Mouse (Mus musculus): Measurements from ENCODE around the gene Ifi35. TPM values are rescaled to one million over a fixed set of nuclear protein-coding genes. Genes with fewer than 3 reads are reported as not detected.
A peak's percentile ranks its signal among the peaks of the same experiment; 100 is the strongest.

Ifi35 gene
- polyA plus RNA-seq (2016; fragmentation: Nextera tagmentation; extraction: Ambion mirVana) = 2.1 and 3.1 TPM in 2 replicates

DNA sequence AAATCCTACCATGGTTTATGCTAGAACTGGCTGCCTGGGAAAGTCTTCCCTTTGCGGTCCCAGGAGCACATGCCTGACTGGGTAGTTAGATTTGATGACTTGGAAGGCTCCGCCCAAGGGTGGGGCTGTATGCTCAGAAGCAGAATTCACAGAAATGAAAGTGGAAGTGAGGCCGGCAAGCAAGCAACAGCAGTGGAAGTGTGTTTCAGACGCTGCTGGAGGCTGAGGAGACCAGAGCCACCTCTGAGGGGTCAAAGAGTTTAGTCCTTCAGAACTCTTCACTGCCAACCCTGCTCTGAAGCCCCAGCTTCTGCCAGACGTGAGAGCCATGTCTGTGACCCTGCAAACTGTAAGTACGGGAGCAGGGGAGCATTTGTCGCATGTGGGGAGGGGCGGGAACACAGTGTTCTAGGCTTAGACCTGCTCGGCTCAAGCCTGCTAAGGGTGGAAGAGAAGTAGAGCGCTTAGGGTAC, at the start of gene Ifi35:
Ifi35 (plus strand) TSS at position 134 of the 473 bp plus-strand sequence.
- Histone ChIP-seq H3K36me3 (replicated peaks) (peaks cover 34% of the 10 kb centered on the region), H3K4me3 (peak within 1 kb of the TSS; percentile 37), H3K27ac (replicated peaks) (0 out of 2 replicates have a peak within 1 kb of the TSS, but pooled peaks have one; percentile 15), H3K4me1 (peaks cover 23% of the 10 kb centered on the region), H3K9me3 (no peaks in the 10 kb centered on the region), H3K27me3 (replicated peaks; ENCODE audit: low read depth, poor library complexity, severe bottlenecking) (no peaks in the 10 kb centered on the region)
- 37% methylated on average over 10 of the region's 10 CpGs for WGBS
- no peak for DNase-seq (ENCODE audit: low spot score)

DNA sequence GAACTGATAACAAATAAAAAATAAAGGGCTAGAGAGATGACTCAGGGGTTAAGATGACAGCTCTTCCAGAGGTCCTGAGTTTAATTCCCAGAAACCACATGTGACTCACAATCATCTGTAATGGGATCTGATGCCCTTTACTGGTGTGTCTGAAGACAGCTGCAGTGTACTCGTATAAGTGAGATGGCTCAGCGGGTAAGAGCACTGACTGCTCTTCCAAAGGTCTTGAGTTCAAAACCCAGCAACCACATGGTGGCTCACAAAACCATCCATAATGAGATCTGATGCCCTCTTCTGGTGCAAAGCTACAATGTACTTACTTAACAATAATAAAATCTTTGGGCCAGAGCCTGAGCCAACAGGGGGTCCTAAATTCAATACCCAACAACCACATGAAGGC, 32.9 kb upstream of the Ifi35 start:
- WGBS = 89% methylated on average over 2 of the region's 2 CpGs

DNA sequence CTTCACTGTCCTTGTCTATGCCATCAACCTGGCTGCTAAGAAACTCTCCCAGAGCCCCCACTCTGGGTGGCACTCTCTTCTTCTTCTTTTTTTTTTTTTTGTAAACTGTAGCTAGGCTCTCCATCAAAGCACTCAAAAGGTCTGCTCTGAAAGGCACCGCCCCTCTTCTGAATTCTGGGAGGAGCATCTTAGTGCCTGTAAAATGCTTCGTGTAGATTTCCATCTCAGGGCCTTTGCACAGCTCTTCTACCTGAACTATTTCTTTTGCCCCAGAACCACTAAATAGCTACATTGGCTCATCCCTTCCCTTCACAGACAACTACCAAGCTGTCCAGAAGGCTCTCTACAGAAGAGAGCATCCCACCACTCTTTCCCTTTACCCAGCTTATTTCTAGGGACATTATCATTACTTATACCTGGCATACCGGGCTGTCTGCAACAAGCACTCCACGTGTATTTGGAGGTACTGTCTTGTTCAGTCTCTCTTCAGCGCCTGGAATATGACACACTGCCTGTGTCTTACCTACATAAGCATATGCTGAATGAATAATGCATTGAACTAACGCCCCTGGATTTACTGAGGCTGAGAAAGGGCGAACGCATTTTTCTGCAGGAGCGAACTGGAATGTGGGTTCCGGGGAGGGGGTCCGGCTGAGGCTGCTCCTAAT, 31.6 kb upstream of the Ifi35 start:
- WGBS = 2% methylated on average over 11 of the region's 11 CpGs
- H3K36me3 ChIP-seq (replicated peaks) = peaks cover 30% of the 10 kb centered on the region
- peak overlapping the region; percentile 95 for H3K27ac ChIP-seq (replicated peaks)
- no peaks in the 10 kb centered on the region for H3K9me3 ChIP-seq
- H3K4me3 ChIP-seq = peak overlapping the region; percentile 76
- H3K4me1 ChIP-seq = peaks cover 11% of the 10 kb centered on the region
- DNase-seq (ENCODE audit: low spot score) = no peak
- no peaks in the 10 kb centered on the region for H3K27me3 ChIP-seq (replicated peaks; ENCODE audit: low read depth, poor library complexity, severe bottlenecking)

More for the DNA sequence above, 32.9 kb upstream of the Ifi35 start:
- H3K27me3 ChIP-seq (replicated peaks; ENCODE audit: low read depth, poor library complexity, severe bottlenecking) = no peaks in the 10 kb centered on the region
- no peak for DNase-seq (ENCODE audit: low spot score)
- no peaks in the 10 kb centered on the region for H3K9me3 ChIP-seq
- no peak overlapping the region for H3K4me3 ChIP-seq
- H3K27ac ChIP-seq (replicated peaks) = no peak overlapping the region
- H3K4me1 ChIP-seq = peaks cover 11% of the 10 kb centered on the region
- peaks cover 42% of the 10 kb centered on the region for H3K36me3 ChIP-seq (replicated peaks)

DNA sequence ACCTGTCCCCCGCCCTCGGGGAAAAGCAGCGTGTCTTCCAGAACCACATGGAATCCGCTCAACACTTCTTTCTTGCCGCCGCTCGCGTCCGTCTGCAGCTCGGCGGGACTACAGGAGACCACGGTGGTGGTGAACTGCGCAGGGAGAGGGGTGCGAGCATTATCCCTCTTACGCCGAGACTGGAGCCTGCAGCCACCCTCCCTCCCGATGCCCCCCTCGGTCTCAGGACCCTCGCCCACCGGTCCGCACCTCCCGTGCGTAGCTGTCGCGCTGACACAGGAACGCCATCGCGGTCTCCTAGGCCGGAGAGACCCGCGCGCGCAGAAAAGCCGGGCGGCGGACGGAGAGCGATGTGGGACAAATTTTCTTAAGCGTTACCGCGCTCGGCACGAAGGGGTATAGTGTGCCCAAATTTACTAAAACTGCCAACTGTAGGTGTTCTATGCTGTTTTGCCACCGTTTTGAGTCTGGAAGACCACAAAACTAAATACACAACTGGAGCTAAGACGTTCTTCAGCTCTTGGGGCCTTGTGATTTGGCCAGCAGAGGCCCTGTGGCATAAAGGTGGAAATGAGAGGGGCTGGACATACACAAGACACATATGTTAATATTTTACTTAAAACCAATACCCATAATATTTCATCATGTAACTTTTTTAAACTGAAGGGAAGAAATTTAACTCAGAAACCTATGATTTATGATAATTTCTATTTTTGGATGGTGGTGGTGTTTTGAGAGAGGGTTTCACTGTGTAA, 30.9 kb upstream of the Ifi35 start, which contains the start of gene Aarsd1:
Aarsd1 (minus strand) TSS at position 515 of the 755 bp plus-strand sequence.
- Histone ChIP-seq H3K27me3 (replicated peaks; ENCODE audit: low read depth, poor library complexity, severe bottlenecking) (no peaks in the 10 kb centered on the region), H3K4me1 (peaks cover 11% of the 10 kb centered on the region), H3K4me3 (peak within 1 kb of the TSS; percentile 76), H3K36me3 (replicated peaks) (peaks cover 23% of the 10 kb centered on the region), H3K27ac (replicated peaks) (peak within 1 kb of the TSS; percentile 95), H3K9me3 (no peaks in the 10 kb centered on the region)
- DNase-seq (ENCODE audit: low spot score) = peak; percentile 91
- WGBS = under 1% methylated on average over 45 of the region's 45 CpGs

DNA sequence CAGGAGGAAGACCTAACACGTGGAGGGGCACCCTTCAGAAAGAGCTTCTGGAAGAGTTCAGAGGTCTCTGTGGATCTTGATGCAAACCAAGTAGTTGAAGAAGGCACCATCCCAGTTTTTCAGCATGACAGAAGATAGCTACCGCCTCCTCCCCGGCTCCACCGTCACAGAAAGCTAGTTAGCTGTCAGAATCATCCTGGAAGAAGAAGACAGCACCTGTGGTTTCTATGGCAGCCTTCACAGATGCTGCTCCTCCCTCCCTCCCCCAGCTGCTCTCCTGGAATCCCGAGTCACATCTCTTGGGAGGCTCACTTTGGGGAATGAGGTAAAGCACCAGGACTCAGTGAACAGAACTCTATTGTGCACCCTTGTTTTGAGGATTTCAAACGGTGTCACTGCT, 29.2 kb upstream of the Ifi35 start:
- Histone ChIP-seq H3K36me3 (replicated peaks) (peaks cover 6% of the 10 kb centered on the region), H3K4me1 (peaks cover 16% of the 10 kb centered on the region), H3K27ac (replicated peaks) (no peak overlapping the region), H3K27me3 (replicated peaks; ENCODE audit: low read depth, poor library complexity, severe bottlenecking) (no peaks in the 10 kb centered on the region), H3K9me3 (no peaks in the 10 kb centered on the region), H3K4me3 (no peak overlapping the region)
- DNase-seq (ENCODE audit: low spot score) = no peak
- 56% methylated on average over 6 of the region's 6 CpGs for WGBS

DNA sequence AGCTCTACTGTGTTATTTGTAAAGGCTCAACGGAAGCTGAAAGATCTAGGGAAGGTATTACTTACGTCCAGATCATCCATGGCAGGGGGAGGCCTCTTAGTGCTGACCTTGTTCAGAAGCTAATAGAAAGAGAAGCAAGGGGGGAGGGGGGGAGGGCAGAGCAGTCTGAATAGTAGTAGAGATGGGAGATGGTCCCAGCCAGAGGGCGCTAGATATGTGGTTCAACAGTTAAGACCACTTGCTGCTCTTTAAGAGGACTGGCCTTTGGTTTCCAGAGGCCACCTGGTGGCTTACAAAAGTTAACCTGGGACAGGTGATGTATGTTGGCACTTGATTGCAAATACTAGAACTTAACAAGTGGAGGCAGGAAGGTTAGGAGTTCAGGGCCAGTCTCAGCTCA, 28.6 kb upstream of the Ifi35 start:
- no peak overlapping the region for H3K27ac ChIP-seq (replicated peaks)
- peaks cover 3% of the 10 kb centered on the region; the same call in 1 of the 2 replicates for H3K36me3 ChIP-seq (replicated peaks)
- H3K9me3 ChIP-seq = no peaks in the 10 kb centered on the region
- 26% methylated on average over 3 of the region's 3 CpGs for WGBS
- no peak for DNase-seq (ENCODE audit: low spot score)
- no peaks in the 10 kb centered on the region for H3K27me3 ChIP-seq (replicated peaks; ENCODE audit: low read depth, poor library complexity, severe bottlenecking)
- H3K4me1 ChIP-seq = peaks cover 21% of the 10 kb centered on the region
- H3K4me3 ChIP-seq = no peak overlapping the region

DNA sequence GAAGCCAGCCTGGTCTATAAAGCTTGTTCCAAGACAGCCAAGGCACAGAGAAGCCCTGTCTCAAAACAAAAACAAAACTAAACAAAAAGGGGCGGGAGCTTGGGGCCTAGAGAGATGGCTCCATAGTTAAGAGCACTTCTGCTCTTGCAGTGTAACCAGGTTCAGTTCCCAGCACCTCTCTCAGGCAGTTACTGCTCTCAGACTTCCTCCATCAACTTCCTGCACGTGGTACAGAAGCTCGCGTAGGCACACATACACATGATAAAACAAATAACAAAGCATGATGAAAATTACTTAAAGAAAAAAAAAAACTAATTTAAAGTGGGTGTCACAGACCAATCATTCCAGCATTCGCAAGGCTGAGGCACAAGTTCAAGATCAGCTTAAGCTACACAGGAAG, 28.1 kb upstream of the Ifi35 start:
- DNase-seq (ENCODE audit: low spot score) = no peak
- WGBS = 88% methylated on average over 5 of the region's 5 CpGs
- H3K27ac ChIP-seq (replicated peaks) = no peak overlapping the region

DNA sequence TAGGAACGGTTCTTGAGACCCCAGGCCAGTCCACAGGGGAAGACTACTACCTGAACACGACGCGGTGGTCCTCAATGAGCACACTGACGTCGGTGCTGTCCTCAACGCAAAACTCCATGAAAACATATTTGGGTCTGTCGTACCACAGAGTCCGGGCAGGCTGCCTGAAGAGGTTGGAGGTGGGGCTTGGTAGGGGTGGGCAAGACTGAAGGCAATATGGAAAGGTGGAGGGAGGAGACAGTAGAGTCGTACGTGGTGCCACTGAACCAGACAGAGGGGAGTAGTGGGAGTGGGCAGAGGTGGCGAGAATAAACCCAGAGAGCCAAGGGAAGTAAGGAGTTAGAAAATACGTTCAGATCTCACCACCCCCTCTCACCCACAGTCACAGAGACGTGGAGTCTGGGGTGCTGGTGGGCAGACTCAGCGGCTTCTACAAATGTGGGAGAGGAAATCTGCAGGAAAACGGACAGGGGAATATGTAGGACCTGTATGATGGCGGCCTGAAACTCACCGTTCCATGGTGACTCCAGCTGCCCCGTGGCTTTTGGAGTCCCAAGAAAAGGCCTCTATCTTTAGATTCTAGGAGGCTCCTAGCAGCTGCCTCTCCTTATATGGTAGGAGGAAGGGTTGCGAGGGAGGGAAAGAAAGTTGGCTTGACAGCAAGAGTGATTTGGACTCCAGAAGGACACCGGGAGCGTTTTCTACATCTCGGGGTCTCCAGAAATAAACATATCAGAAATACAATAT, 23.9 kb upstream of the Ifi35 start, which contains the start of gene Gm27029:
Gm27029 (minus strand) TSS at position 692 of the 747 bp plus-strand sequence.
- Histone ChIP-seq H3K27ac (replicated peaks) (peak within 1 kb of the TSS; percentile 84), H3K27me3 (replicated peaks; ENCODE audit: low read depth, poor library complexity, severe bottlenecking) (no peaks in the 10 kb centered on the region), H3K4me3 (peak within 1 kb of the TSS; percentile 100), H3K36me3 (replicated peaks) (peaks cover 3% of the 10 kb centered on the region), H3K4me1 (peaks cover 31% of the 10 kb centered on the region), H3K9me3 (no peaks in the 10 kb centered on the region)
- no peak for DNase-seq (ENCODE audit: low spot score)
- 5% methylated on average over 23 of the region's 23 CpGs for WGBS

More for the DNA sequence above, 28.1 kb upstream of the Ifi35 start:
- no peaks in the 10 kb centered on the region for H3K9me3 ChIP-seq
- peaks cover 22% of the 10 kb centered on the region for H3K4me1 ChIP-seq
- no peaks in the 10 kb centered on the region for H3K27me3 ChIP-seq (replicated peaks; ENCODE audit: low read depth, poor library complexity, severe bottlenecking)
- no peaks in the 10 kb centered on the region for H3K36me3 ChIP-seq (replicated peaks)
- H3K4me3 ChIP-seq = no peak overlapping the region

DNA sequence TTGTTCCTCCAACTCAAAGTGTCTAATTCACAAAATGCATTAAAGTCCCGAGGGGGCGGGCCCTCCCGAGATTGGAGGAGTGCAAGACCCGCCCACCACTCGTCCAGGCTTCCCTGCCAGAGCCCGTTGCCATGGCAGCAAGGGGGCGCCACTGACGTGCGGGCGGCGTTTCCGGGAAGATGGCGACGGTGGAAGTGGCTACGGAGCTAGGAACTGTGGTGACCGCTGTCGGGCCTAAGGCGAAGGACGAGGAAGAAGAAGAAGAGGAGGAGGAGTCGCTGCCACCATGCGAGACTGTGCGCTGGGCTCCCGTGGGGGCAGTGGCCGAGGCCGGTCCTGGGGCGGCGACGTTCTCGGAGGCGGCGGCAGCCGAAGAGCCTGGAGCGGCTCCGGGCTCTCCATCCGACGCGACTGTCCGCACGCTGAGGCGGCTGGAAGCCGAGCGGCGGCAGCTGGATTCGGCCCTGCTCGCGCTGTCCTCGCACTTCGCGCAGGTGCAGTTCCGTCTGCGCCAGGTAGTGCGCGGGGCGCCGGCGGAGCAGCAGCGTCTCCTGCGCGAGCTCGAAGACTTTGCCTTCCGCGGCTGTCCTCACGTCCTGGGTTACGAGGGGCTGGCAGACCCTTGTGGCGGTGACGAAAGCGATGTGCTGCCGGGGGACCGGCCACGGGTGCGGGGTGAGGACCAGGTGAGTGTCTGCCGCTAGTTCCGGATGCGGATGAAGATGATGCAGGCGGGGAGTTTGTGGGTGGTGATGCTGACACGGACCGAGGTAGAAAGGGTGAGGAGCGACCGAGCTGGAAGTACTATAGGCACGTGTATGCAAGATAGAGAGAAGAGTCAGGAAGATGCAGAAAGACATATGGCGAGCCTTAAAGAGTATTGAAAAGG, 23.0 kb upstream of the Ifi35 start, which contains the start of the genes Rundc1 and Ptges3l:
Rundc1 (plus strand) TSS at position 161 of the 889 bp plus-strand sequence.
Ptges3l (minus strand) TSS at position 409 of the 889 bp plus-strand sequence.
- H3K27me3 ChIP-seq (replicated peaks; ENCODE audit: low read depth, poor library complexity, severe bottlenecking) = no peaks in the 10 kb centered on the region
- H3K36me3 ChIP-seq (replicated peaks) = peaks cover 11% of the 10 kb centered on the region
- H3K4me1 ChIP-seq = peaks cover 31% of the 10 kb centered on the region
- H3K9me3 ChIP-seq = no peaks in the 10 kb centered on the region
- peak; percentile 99 for DNase-seq (ENCODE audit: low spot score)
- H3K4me3 ChIP-seq = peak within 1 kb of the TSS; percentile 100
- under 1% methylated on average over 81 of the region's 81 CpGs for WGBS
- H3K27ac ChIP-seq (replicated peaks) = peak within 1 kb of the TSS; percentile 84

DNA sequence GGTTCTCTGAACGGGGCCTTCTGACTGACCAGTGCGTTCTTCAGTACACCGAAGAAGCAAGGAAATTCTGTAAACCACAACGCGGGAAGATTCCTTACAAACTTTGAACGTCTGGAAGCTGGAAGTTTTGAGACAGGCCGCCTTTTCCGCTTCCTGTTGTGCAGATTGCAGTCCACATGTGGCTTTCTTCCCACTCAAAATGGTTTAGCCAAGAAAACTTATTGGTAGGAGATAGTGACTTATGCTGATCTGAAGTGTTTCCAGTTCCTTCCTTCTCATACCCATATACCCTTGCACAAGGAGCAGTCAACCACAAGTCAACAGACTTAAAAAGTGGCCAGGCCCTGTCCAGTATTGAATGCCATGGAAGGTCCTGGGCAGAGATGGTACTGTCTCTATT, 22.0 kb upstream of the Ifi35 start:
- DNase-seq (ENCODE audit: low spot score) = no peak
- H3K36me3 ChIP-seq (replicated peaks) = peaks cover 21% of the 10 kb centered on the region
- H3K27ac ChIP-seq (replicated peaks) = no peak overlapping the region
- peaks cover 31% of the 10 kb centered on the region for H3K4me1 ChIP-seq
- H3K27me3 ChIP-seq (replicated peaks; ENCODE audit: low read depth, poor library complexity, severe bottlenecking) = no peaks in the 10 kb centered on the region
- peak overlapping the region; percentile 100 for H3K4me3 ChIP-seq
- no peaks in the 10 kb centered on the region for H3K9me3 ChIP-seq
- WGBS = 67% methylated on average over 8 of the region's 8 CpGs

DNA sequence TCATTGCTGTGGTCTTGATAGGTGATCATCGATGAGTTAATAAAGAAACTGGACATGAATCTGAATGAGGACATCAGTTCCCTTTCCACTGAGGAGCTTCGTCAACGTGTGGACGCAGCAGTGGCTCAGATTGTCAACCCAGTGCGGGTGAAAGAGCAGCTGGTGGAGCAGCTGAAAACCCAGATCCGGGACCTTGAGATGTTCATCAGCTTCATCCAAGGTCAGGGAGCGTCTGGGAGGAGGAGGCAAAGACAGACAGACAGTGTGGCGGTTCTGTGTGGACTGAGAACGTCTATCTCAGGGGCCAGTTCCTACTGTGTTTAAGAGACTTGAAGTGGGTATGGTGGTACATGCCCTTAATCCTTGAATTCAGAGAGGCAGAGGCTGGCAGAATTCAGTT, 16.9 kb upstream of the Ifi35 start:
- Histone ChIP-seq H3K4me3 (no peak overlapping the region), H3K36me3 (replicated peaks) (peaks cover 69% of the 10 kb centered on the region), H3K9me3 (no peaks in the 10 kb centered on the region), H3K4me1 (peaks cover 8% of the 10 kb centered on the region), H3K27me3 (replicated peaks; ENCODE audit: low read depth, poor library complexity, severe bottlenecking) (no peaks in the 10 kb centered on the region), H3K27ac (replicated peaks) (no peak overlapping the region)
- DNase-seq (ENCODE audit: low spot score) = no peak
- 91% methylated on average over 9 of the region's 9 CpGs for WGBS

All from embryonic facial prominence, embryonic 10.5 days (tissue).